Mouse (Mus musculus) hematopoietic multipotent progenitor cell, adult 10-12 weeks (in vitro differentiated cells): ENCODE results near the gene Rundc3a. TPM values are rescaled to one million over a fixed set of nuclear protein-coding genes. Genes with fewer than 3 reads are reported as not detected.

ENCODE experiments used
- polyA plus RNA-seq: library from polyadenylated mRNA; stranded (reverse); fragments of >175 nt; gene quantifications from 2 replicates; pipeline ENCODE4 v1.2.3, GENCODE M21; 2012; ENCODE audit warnings: low replicate concordance

Rundc3a gene
- polyA plus RNA-seq = 9.0 and 32.0 TPM in 2 replicates

GRCm38 (mm10) chr11:102393238-102393634 is at the start of gene Rundc3a:
Gene Rundc3a, plus strand, starts transcription at chr11:102393403.

GRCm38 (mm10) chr11:102366103-102366502 is 27.1 kb upstream of the Rundc3a start, which contains the start of gene Slc4a1:
Gene Slc4a1, minus strand, starts transcription at chr11:102366203.

GRCm38 (mm10) chr11:102407834-102408215 is 14.6 kb downstream of the Rundc3a start, which contains the start of gene Slc25a39:
Gene Slc25a39, minus strand, starts transcription at chr11:102407946.

GRCm38 (mm10) chr11:102430121-102431017 is 37.2 kb downstream of the Rundc3a start, which contains the start of gene Grn:
Gene Grn, plus strand, starts transcription at chr11:102430315.

GRCm38 (mm10) chr11:102447497-102447896 is 54.3 kb downstream of the Rundc3a start, which contains the start of gene Fam171a2:
Gene Fam171a2, minus strand, starts transcription at chr11:102447682.

Other genes with a start within 250 kb of the Rundc3a start
- 0.45 TPM in 1 of 2 replicates, not detected in the other for gene Nags, start 247.9 kb upstream of the Rundc3a start, polyA plus RNA-seq
- gene Tmem101, start 237.0 kb upstream of the Rundc3a start, polyA plus RNA-seq = 4.5 and 9.7 TPM in 2 replicates
- 80.7 and 88.6 TPM in 2 replicates for gene Lsm12, start 208.1 kb upstream of the Rundc3a start, polyA plus RNA-seq
- gene G6pc3, start 203.8 kb upstream of the Rundc3a start, polyA plus RNA-seq = 19.6 and 22.2 TPM in 2 replicates
- gene Hdac5, start 163.2 kb upstream of the Rundc3a start, polyA plus RNA-seq = 125 and 273 TPM in 2 replicates
- gene BC030867, start 144.5 kb upstream of the Rundc3a start, polyA plus RNA-seq = 0.09 and 1.5 TPM in 2 replicates
- gene Asb16, start 124.7 kb upstream of the Rundc3a start, polyA plus RNA-seq = 0.11 TPM in 1 of 2 replicates, not detected in the other
- gene Tmub2, start 108.5 kb upstream of the Rundc3a start, polyA plus RNA-seq = 53.7 and 63.0 TPM in 2 replicates
- gene Atxn7l3, start 96.8 kb upstream of the Rundc3a start, polyA plus RNA-seq = 76.6 and 104 TPM in 2 replicates
- gene Ubtf, start 73.7 kb upstream of the Rundc3a start, polyA plus RNA-seq = 95.4 and 155 TPM in 2 replicates
- gene Slc4a1, start 27.2 kb upstream of the Rundc3a start, polyA plus RNA-seq = 8.9 and 573 TPM in 2 replicates
- 108 and 335 TPM in 2 replicates for gene Slc25a39, start 14.5 kb downstream of the Rundc3a start, polyA plus RNA-seq
- 128 and 131 TPM in 2 replicates for gene Grn, start 36.9 kb downstream of the Rundc3a start, polyA plus RNA-seq
- gene Fam171a2, start 54.3 kb downstream of the Rundc3a start, polyA plus RNA-seq = 0.61 and 0.83 TPM in 2 replicates
- gene Itga2b, start 76.7 kb downstream of the Rundc3a start, polyA plus RNA-seq = 9.0 TPM in 2 replicates
- 12.9 and 21.0 TPM in 2 replicates for gene Gpatch8, start 163.0 kb downstream of the Rundc3a start, polyA plus RNA-seq
- gene Gm11627, start 186.1 kb downstream of the Rundc3a start, polyA plus RNA-seq = not detected in 2 replicates
- 0.11 TPM in 1 of 2 replicates, not detected in the other for gene Fzd2, start 211.0 kb downstream of the Rundc3a start, polyA plus RNA-seq